Mouse (Mus musculus) E14TG2a.4 (cell line): ENCODE data around the gene Lrrc4b.

Experiments used
- CTCF ChIP-seq: conservative IDR thresholded peaks from 2 replicates; pipeline ENCODE4 v1.5.1; 2014; ENCODE audit warnings: low read length
- NANOG ChIP-seq: IDR thresholded peaks from 2 replicates; pipeline ENCODE4 v1.6.1; 2014; ENCODE audit warnings: borderline replicate concordance, low read length, mixed read lengths
- POU5F1 ChIP-seq: IDR thresholded peaks from 2 replicates; pipeline ENCODE4 v1.6.1; 2014; ENCODE audit warnings: low read length, borderline replicate concordance

DNA sequence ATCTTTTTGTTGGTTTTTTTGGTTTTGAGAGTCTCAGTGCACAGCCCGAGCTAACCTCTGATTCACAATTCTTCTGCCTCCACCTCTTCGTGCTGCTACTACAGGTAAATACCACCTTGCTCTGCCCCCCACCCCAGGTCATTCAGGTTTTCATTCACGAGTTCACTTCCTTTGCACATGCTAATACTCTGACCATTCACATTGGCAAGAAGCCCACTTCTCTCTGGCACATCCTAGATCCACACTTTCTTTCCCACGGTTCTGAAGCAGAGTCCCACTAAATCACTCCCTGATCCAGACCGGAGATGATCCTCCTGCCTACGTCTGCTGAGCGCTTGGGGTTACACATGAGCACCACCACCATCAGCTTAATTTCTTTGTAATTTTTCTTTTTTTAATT, 66.3 kb downstream of the Lrrc4b start:
- no peak for TF ChIP-seq CTCF
- TF ChIP-seq NANOG: no peak
- no peak for TF ChIP-seq POU5F1
